Mouse (Mus musculus) kidney, postnatal 4 days (tissue): ENCODE measurements at regions not wholly inside any gene's neighbourhood (a gene's known extent, or its start where the extent isn't known, plus 50 kb on each side); places are given as distances from the start of the nearest gene placed in this dataset.
A peak's percentile ranks its signal among the peaks of the same experiment; 100 is the strongest.

Experiments
- DNase-seq, 2 experiments: peaks; one replicate each; pipeline ENCODE4 v3.0.0; 2021; ENCODE audit warnings: mixed read lengths in 2 of 2

- DNase-seq, result peak; percentile 8 to 32
These were observed 90.3 kb upstream of the Tbx22 start for GRCm38 (mm10) chrX:107577501-107577900.
